Mouse (Mus musculus) olfactory bulb, adult 2 months (tissue): ENCODE results near the gene Gm44511.

Experiments
- CTCF ChIP-seq: fragments of 200-500 bp; IDR thresholded peaks from 2 replicates; pipeline ENCODE4 v1.5.1; 2012; ENCODE audit warnings: low read depth, mild to moderate bottlenecking, low read length, moderate library complexity; ENCODE audit not compliant: insufficient read depth
- POLR2A ChIP-seq: fragments of 200-500 bp; IDR thresholded peaks from 2 replicates; pipeline ENCODE4 v1.6.1; 2012; ENCODE audit warnings: mild to moderate bottlenecking, low read depth, low read length, moderate library complexity; ENCODE audit not compliant: insufficient read depth

DNA sequence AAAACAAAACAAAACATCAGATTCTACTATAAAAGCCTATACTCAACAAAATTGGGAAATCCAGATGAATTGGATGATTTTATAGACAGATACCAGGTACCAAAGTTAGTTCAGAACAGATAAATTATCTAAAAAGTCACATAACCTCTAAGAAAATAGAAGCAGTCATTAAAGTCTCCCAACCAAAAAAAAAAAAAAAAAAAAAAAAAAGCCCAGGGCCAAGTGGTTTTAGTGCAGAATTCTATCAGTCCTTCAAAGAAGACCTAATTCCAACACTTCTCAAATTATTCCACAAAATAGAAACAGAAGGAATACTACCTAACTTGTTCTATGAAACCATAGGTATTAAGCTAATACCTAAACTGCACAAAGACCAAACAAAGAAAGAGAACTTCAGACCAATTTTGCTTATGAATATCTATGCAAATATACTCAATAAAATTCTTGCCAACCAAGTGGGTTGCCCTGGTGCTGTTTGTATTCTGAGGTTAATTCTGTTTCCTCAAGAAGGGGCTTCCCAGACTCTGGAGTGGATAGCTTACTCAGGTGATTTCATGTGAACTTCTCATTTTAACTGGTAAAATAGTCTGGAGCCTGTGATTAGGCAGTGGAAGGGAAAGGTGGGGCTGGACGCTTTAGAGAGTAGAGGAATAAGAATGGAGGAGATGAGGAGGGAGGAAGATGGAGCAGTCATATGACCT lies 45.9 kb upstream of the Gm44511 start:
- TF ChIP-seq POLR2A (no peak), CTCF (no peak)
